Mouse (Mus musculus): ENCODE measurements around the gene 0610037L13Rik. TPM values are rescaled to one million over a fixed set of nuclear protein-coding genes. Genes with fewer than 3 reads are reported as not detected.

The 0610037L13Rik gene
- polyA plus RNA-seq (2012; rRNA removed; ENCODE audit: low replicate concordance): 47.7 and 65.7 TPM in 2 replicates

DNA sequence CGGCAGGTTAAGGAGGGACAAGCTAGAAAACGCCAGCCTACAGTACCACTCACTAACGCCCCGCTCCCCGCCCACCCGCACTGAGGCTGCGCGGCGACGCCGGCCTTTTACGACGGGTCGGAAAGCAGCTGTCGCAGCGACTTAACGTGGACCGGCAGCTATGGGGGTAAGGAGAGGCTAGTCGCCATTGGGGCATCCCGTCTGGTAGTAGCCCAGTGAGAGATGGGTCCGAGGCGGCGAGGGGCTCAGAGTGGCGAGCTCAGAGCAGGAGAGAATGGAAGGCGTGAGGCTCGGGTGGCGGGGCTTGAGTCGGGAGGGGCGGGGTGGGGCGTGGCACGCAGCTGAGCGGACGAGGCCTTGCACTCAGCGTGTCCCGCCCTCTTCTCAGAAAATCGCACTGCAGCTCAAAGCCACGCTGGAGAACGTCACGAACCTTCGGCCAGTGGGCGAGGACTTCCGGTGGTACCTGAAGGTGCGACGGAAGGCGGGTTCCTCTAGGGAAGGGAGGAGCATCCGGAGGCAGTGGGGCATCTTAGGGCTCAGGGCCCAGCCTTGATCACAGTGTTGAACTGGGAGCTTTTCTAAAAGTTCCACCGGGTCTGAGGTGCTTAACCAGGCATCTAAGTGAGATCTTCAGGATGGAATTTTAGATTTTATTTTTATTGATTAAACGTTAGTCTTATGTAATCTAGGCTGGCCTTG is at the start of gene 0610037L13Rik:
TSS of gene 0610037L13Rik (plus strand) at position 83 of the 702 bp plus-strand sequence.

DNA sequence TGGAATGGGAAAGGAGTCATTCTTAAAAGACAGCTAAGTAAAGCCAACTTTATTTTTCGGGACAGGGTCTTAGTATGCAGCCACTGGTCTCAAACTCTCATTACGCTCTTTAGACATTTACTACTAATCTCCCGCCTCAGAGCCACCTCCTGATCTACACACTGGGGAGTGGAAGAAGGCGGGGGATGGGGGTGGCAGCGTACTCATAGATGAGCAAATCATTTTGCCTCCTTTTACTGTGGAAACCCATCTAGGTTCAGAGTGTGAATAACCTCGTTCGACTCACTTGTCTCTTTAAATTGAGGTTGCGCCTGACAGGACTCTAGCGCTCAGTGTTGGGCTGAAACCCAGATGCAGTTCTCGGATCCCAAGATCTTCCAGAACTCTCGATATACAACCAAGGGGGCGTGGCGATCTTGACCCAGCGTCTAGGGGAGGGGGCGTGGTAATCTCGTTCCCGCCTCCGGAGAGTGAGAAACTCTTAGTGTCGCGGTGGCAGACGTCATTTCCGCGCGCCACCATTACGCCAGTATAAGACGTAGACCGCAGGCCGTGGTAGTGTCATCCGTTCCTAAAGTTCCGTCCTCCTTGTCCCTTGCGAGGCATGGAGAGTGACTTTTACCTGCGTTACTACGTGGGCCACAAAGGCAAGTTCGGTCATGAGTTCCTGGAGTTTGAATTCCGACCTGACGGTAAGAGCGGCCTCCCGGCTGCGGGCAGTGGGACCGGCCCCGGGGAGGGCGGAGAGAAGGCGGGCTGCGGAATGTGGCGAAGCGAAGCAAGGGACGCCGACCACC is 10.2 kb upstream of the 0610037L13Rik start, which contains the start of gene Magoh:
TSS of gene Magoh (plus strand) at position 502 of the 797 bp plus-strand sequence.

DNA sequence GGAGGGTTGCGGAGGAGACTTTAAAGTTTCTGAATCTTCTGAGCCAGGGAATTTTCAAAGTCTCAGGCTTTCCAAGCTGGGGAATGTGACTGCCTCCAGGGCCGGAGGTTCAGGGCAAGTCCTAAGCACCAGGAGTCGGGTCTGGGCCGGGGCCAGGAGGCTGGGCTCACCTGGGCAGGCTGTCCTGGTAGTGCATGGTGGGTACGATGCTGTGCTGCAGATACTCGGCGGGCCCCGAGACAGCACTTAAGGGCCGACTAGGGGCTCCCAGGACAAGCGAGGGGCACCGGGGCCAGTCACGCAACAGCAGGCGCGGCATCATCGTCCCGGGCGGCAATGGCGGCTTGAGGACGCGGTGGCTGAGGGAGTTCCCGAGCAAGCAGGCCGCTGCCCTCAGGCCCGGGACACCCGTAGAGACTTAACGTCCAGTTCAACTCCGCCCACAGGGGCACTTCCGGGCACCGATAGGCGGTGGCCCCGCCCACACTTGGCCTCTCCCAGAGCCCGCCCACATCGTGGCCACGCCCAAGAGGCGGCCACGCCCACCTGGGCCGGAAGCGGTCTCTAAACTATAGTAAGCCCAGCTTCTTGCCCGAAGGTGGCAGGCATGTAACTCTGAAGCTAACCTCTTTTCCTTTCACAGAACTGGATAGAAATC is 33.7 kb downstream of the 0610037L13Rik start, which contains the start of gene Cpt2:
TSS of gene Cpt2 (minus strand) at position 466 of the 658 bp plus-strand sequence.

Other genes starting within 250 kb of the 0610037L13Rik start
- gene Dmrtb1, start 205.6 kb upstream of the 0610037L13Rik start, polyA plus RNA-seq (2012; rRNA removed; ENCODE audit: low replicate concordance): not detected in 2 replicates
- gene Lrp8, start 87.6 kb upstream of the 0610037L13Rik start, polyA plus RNA-seq (2012; rRNA removed; ENCODE audit: low replicate concordance): 0.73 and 2.3 TPM in 2 replicates
- gene Magoh, start 10.1 kb upstream of the 0610037L13Rik start, polyA plus RNA-seq (2012; rRNA removed; ENCODE audit: low replicate concordance): 25.1 and 45.0 TPM in 2 replicates
- 122 and 242 TPM in 2 replicates for gene Cpt2, start 33.8 kb downstream of the 0610037L13Rik start, polyA plus RNA-seq (2012; rRNA removed; ENCODE audit: low replicate concordance)
- gene Slc1a7, start 78.5 kb downstream of the 0610037L13Rik start, polyA plus RNA-seq (2012; rRNA removed; ENCODE audit: low replicate concordance): 0.14 and 0.16 TPM in 2 replicates
- 36.7 and 61.3 TPM in 2 replicates for gene Podn, start 206.6 kb downstream of the 0610037L13Rik start, polyA plus RNA-seq (2012; rRNA removed; ENCODE audit: low replicate concordance)

Measured in subcutaneous adipose tissue, adult 2 months (tissue).